Mouse (Mus musculus) gonadal fat pad, adult 2 months (tissue): ENCODE measurements around the gene Dnase1l2. TPM values are rescaled to one million over a fixed set of nuclear protein-coding genes. Genes with fewer than 3 reads are reported as not detected.
A peak's percentile ranks its signal among the peaks of the same experiment; 100 is the strongest.
"Not testable (repeated sequence)": the region's sequence is repeated elsewhere in the genome, so short reads cannot be mapped to it uniquely, and the experiment has no call there.

Source experiments
- DNase-seq: peaks from one replicate; pipeline ENCODE4 v3.0.0-alpha.2; 2012; ENCODE audit warnings: low read depth
- polyA plus RNA-seq: library from polyadenylated mRNA; depleted of rRNA; stranded (reverse); fragments of >200 nt; gene quantifications from 2 replicates; pipeline ENCODE4 v1.2.3, GENCODE M21; 2012

Gene Dnase1l2
- polyA plus RNA-seq, 1 experiment: 82.9 TPM

DNA sequence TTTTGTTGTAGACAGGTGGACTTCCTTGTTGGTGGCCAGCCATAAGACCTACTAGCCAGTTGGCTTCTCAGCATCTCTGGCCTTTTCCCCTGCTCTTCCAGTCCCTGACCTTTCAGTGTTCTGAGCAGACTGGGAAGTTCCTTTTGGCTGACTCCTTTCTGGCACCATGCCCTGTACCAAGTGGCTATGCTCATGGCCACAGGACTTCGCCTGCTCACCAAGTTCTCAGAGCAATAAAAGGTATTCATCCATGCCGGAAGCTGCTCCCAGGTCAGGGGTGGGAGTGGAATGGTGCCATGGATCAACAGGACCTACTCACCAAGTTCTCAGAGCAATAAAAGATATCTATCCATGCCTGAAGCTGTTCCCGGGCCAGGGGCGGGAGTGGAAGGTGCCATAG lies 29.6 kb upstream of the Dnase1l2 start:
- DNase-seq: no peak

GRCm38 (mm10) chr17:24470701-24471527 lies 28.0 kb upstream of the Dnase1l2 start:
- DNase-seq: no peak

DNA sequence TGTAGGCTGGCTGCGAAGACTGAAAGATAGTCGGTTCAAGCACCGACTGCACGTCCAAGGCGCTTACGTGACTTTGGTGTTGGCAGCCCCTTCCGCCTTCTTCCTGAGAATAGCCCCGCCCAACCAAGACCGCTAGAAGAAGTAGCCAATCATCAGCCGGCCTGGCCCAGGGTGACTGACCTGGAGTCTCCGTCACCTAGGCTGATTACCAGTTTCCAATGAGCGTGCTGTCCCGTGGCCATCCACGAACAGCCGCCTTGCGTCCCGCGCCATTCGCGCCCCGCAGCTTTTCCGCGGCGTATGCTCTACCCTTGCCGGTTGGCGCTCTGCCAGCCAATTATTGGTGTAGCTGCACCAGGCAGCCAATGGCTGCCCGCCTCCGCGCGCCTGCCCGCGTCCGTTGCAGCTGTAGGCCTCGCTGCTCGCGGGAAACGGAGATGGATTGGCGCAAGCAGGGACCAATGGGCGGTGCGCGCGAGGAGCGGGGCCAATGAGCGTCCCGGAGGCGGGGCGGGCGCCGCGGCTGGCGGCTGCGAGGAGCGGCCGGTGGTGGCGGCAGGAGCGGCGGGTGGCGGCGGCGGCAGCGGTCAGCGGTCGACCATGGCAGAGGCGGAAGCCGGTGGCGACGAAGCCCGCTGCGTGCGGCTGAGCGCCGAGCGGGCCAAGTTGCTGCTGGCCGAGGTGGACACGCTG lies 27.2 kb upstream of the Dnase1l2 start, which contains the start of the genes E4f1 and Pgp:
E4f1 (minus strand) TSS at position 404 of the 693 bp plus-strand sequence.
Pgp (plus strand) TSS at position 483 of the 693 bp plus-strand sequence.
- DNase-seq: no peak

DNA sequence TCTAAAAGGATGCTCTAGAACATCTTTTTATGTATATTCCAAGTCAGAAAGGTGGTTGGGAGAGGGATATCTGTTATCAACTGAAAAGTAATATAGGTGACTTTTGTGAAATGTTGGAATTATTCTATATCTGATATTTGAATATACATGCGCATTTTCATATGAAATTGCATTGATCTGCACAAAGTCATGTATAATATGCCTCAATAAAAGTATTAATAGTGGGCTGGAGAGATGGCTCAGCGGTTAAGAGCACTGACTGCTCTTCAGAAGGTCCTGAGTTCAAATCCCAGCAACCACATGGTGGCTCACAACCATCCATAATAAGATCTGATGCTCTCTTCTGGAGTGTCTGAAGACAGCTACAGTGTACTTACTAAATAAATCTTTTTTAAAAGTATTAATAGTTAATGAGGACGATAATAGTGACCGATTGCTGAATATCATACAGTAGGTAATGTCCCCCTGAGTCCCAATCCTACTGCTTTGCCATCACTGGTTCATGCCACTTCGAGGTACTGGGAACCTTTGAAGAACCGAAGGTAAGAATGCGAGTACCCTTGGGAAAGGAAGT lies 26.5 kb upstream of the Dnase1l2 start:
- no peak for DNase-seq

GRCm38 (mm10) chr17:24468636-24469246 lies 25.8 kb upstream of the Dnase1l2 start:
- no peak for DNase-seq

DNA sequence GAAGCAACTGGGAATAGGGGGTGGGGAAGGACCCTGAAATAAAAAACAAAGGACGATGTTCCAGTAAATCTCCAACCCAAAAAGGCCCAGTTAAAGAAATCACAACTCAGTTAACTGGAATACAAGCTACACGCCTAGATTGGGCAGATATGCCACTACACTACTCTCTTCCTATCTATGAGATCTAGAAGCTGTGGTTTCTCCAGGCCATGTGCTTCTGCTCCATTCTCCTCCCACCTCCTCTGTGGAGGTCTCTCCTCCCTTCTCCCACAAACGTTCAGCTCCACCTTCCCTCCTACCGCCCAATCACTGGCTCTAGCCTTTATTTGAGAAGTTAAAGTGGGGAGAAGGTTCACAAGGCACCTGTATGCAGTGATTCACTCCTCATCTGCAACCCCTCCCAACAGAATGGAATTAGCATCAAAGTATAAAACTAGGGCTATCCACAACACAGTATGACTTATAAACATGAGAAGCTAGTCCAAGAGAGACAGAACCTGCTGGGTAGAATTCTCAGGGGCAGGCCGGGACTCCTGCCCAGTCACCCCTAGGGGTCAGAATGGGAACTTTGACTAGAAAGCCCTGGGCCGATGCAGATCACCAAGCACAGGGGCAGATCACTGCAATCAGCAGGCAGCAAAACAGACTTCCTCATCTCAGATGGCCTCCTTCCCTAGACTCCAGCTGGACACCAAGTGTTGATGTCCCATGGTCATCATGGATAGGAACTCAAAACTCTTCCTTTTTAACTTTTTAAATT lies 20.6 kb upstream of the Dnase1l2 start:
- no peak for DNase-seq

DNA sequence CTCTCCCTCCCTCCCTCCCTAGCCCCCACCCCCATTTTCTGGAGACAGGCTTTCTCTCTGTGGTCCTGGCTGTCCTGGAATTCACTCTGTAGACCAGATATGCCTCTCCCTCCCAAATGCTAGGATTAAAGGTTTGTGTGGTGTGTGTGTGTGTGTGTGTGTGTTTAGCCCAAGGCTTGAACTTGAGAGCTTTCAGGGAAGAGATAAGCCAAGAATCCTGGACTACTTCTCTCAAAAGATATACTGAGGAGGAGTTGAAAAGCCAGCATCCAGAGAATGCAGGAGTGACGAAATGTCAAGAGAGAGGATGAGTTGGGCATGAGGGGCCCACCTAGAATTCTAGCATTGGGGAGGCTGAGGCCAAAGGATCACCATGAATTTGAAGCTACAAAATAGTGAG lies 20.0 kb upstream of the Dnase1l2 start:
- no peak for DNase-seq

- DNase-seq: no peak
Observed at GRCm38 (mm10) chr17:24461580-24461979, 18.7 kb upstream of the Dnase1l2 start.

GRCm38 (mm10) chr17:24455523-24456206 lies 12.8 kb upstream of the Dnase1l2 start:
- DNase-seq: not testable (repeated sequence)

GRCm38 (mm10) chr17:24454756-24455522 lies 12.0 kb upstream of the Dnase1l2 start:
- no peak for DNase-seq

GRCm38 (mm10) chr17:24454218-24454755 lies 11.4 kb upstream of the Dnase1l2 start:
- DNase-seq: no peak

DNA sequence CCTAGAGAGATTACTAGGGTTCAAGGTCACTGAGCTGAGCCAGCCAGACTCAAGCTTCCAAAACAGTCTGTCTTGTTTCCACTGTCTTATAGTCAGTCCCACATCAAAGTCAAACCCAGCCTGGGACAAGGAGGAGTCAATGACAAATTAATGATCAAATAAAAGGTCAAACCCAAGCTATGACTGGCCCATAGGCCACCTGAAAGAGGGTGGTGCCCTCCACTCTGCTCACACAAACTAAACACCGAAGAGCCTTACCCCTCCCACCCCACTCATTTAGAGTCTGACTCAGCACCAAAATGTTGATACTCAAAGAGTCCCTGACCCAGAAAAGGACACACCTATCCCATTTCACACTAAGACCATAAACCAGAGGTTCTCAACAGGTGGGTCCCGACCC lies 10.5 kb upstream of the Dnase1l2 start:
- DNase-seq: no peak

- DNase-seq: no peak
Observed at GRCm38 (mm10) chr17:24451220-24451619, 8.3 kb upstream of the Dnase1l2 start.

- no peak for DNase-seq
Observed at GRCm38 (mm10) chr17:24449507-24449906, 6.6 kb upstream of the Dnase1l2 start.

- no peak for DNase-seq
Observed at GRCm38 (mm10) chr17:24446590-24446989, 3.7 kb upstream of the Dnase1l2 start.

DNA sequence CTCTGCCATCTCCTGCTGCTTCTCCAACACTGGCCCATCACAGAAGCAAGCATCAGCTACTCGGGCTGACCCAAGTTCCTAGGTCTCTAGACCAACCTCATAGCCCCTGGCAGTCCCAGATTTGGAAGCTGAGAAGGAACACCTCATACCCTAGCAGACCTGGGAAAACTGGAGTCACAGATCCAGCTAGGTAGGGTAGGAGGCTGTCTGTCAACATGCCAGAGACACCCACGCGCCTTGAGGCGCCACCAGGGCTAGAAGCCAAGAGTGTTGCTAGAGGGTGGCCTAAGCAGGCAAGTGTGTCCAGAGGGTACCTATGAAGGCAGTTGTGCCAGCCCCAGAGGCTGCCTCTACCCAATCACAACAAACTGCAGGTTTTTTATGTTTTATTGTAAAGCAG lies 504 bp upstream of the Dnase1l2 start:
- peak; percentile 91 for DNase-seq

DNA sequence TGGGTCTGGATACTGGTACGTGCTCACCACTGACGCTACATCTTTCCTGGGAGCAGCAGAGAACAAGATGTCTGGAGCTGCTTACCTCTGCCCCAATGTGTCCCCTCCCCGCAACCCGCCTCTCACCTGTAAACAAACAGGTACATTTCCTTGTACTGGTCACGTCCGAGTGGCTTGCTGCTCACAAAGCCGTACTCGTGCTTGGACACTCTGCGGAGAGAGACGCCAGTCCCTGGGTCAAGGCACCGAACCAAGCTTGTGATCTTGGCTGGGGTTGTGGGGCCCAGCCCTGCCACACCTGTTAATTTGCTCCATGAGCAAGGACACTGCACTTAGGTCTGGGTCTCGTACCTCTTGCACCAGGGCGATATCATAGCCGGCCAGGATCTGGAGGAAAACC lies 798 bp downstream of the Dnase1l2 start:
- DNase-seq: no peak

GRCm38 (mm10) chr17:24441148-24441547 lies 1.8 kb downstream of the Dnase1l2 start:
- no peak for DNase-seq

- no peak for DNase-seq
Observed at GRCm38 (mm10) chr17:24440377-24440776, 2.5 kb downstream of the Dnase1l2 start.

- no peak for DNase-seq
Observed at GRCm38 (mm10) chr17:24437016-24437415, 5.9 kb downstream of the Dnase1l2 start.
